Mouse (Mus musculus): Measurements from ENCODE around the gene Fktn. TPM values are rescaled to one million over a fixed set of nuclear protein-coding genes. Genes with fewer than 3 reads are reported as not detected.

Gene Fktn
- polyA plus RNA-seq, 1 experiment from 2014 or later = 4.4 TPM

DNA sequence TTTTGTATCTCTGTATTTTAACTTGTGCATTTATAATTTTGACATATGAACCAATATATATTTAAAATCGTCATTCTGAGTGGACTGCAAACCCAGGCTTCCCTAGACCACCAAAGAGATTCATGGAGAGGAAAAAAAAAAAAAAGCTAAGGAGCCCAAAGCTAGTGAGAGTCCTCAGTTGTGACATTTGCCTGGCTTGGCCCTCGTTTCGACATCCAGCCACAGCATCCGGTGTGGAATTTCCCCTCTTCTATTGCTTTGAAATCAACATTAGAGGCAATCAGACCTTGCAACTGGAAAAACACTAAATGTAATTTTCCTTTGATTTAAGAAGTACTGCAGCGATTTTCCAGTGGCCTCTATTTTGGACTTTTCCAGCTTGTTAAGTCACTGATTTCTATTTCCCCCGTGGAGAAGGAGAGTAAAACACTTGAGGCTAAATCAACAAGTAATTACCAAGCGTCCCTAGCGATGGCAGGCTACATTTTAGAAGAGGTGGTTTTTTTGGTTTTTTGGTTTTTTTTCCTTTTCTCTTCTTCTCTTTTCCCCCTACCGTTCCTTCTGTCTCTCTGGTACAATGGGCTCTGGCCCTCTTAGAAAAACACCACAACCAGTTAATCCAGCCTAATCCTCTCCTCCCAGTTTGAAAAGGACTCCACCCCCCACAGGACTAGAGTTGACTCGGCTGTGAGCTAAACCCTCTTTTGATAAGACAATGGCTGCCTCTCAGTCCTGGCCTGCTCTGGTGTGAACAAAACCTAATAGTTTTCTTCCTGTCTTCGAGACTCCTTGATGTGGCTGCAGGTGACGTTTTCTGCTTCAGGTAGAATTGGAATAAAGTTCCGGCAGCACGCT lies 68.6 kb downstream of the Fktn start:
- no peak for TF ChIP-seq CTCF (IDR thresholded peaks at IDR 0.05; ENCODE audit: low read depth)
- no peaks in the 10 kb centered on the region for H3K9me3 ChIP-seq (ENCODE audit: control insufficient read depth)
- H3K27me3 ChIP-seq (replicated peaks; ENCODE audit: control insufficient read depth, insufficient read depth, low read length) = no peaks in the 10 kb centered on the region; the same call in 1 of the 2 replicates
- no peak overlapping the region for H3K4me2 ChIP-seq (replicated peaks; ENCODE audit: low read depth)
- H3K36me3 ChIP-seq (ENCODE audit: control insufficient read depth, insufficient read depth) = no peaks in the 10 kb centered on the region
- no peak for ATAC-seq
- 41% methylated on average over 14 of the region's 14 CpGs for WGBS
- H3K4me3 ChIP-seq (ENCODE audit: low read depth, low read length) = no peak overlapping the region
- H3K9ac ChIP-seq (ENCODE audit: low read depth, low read length) = no peak overlapping the region
- H3K27ac ChIP-seq (ENCODE audit: low read depth, low read length) = no peak overlapping the region
- H3K4me1 ChIP-seq (replicated peaks; ENCODE audit: control insufficient read depth, insufficient read depth, low read length) = no peaks in the 10 kb centered on the region

DNA sequence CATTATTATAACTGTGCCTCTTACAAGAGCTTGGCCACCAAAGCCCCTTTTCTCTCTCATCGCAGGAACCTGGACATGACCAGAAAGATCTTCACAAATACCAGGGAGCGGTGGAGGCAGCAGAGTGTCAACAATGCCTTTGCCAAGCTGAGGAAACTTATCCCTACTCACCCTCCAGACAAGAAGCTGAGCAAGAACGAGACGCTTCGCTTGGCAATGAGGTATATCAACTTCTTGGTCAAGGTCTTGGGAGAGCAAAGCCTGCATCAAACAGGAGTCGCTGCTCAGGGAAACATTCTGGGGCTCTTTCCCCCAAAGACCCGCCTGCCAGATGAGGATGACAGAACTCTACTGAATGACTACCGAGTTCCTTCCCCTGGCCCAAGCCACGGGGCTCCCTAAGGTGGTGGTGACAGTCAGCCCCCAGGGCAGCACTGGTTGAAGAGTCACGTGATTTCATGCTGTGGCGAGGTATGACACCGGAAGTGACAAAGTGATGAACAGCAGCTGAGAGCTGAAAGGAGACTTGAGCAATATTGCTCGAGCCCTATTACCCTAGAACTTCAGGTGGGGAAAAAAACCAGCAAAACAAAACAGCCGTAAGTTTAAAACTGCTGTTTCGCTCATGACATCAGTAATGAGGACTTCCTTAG lies 72.1 kb downstream of the Fktn start:
- Histone ChIP-seq H3K36me3 (ENCODE audit: control insufficient read depth, insufficient read depth) (no peaks in the 10 kb centered on the region), H3K4me3 (ENCODE audit: low read depth, low read length) (no peak overlapping the region), H3K9ac (ENCODE audit: low read depth, low read length) (no peak overlapping the region), H3K4me2 (replicated peaks; ENCODE audit: low read depth) (no peak overlapping the region), H3K27ac (ENCODE audit: low read depth, low read length) (no peak overlapping the region), H3K27me3 (replicated peaks; ENCODE audit: control insufficient read depth, insufficient read depth, low read length) (no peaks in the 10 kb centered on the region), H3K9me3 (ENCODE audit: control insufficient read depth) (no peaks in the 10 kb centered on the region), H3K4me1 (replicated peaks; ENCODE audit: control insufficient read depth, insufficient read depth, low read length) (no peaks in the 10 kb centered on the region)
- ATAC-seq = no peak
- 81% methylated on average over 15 of the region's 15 CpGs for WGBS
- no peak for TF ChIP-seq CTCF (IDR thresholded peaks at IDR 0.05; ENCODE audit: low read depth)

DNA sequence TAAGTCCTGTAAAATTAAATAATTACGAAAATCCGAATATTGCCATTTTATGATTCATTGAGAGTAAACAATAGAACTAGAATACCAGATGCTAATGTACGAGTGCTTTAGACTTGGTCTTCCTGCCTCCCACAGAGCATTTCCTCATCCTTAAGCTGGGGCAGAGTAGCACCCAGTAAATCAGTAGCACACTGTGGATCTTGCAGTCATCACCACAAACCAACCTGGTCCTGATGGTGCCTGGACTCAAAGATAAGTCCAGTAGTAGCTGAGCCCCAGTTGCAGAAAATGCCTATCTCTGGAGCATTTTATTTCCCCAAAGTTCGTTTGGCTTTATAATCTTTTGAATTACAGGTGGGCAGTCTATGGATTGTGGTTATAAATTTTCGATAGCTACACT lies 73.1 kb downstream of the Fktn start:
- Histone ChIP-seq H3K36me3 (ENCODE audit: control insufficient read depth, insufficient read depth) (no peaks in the 10 kb centered on the region), H3K9ac (ENCODE audit: low read depth, low read length) (no peak overlapping the region), H3K4me1 (replicated peaks; ENCODE audit: control insufficient read depth, insufficient read depth, low read length) (no peaks in the 10 kb centered on the region), H3K27me3 (replicated peaks; ENCODE audit: control insufficient read depth, insufficient read depth, low read length) (no peaks in the 10 kb centered on the region), H3K27ac (ENCODE audit: low read depth, low read length) (no peak overlapping the region), H3K4me2 (replicated peaks; ENCODE audit: low read depth) (no peak overlapping the region), H3K9me3 (ENCODE audit: control insufficient read depth) (no peaks in the 10 kb centered on the region), H3K4me3 (ENCODE audit: low read depth, low read length) (no peak overlapping the region)
- no peak for ATAC-seq
- no peak for TF ChIP-seq CTCF (IDR thresholded peaks at IDR 0.05; ENCODE audit: low read depth)
- 73% methylated on average over 5 of the region's 5 CpGs for WGBS

DNA sequence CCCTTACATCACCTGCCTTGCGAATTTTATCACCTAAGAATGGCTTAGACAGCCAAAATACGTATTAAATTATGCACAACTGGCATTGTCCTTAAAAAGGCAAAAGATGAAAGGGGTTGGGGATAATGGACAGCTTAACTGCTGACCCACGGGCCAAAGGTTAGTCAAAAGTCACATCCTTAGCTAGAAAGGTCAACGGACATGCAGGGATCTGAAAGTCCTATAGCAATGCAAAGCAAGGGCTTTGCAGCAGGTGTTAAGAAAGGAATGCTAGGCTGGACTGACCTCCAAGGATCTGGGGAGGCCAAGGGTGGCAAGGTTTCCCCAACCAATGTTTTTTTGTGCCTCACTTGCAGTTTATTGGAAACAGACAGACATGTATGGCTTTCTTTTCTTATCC lies 75.5 kb downstream of the Fktn start:
- Histone ChIP-seq H3K9ac (ENCODE audit: low read depth, low read length) (no peak overlapping the region), H3K27me3 (replicated peaks; ENCODE audit: control insufficient read depth, insufficient read depth, low read length) (no peaks in the 10 kb centered on the region), H3K4me3 (ENCODE audit: low read depth, low read length) (no peak overlapping the region), H3K4me1 (replicated peaks; ENCODE audit: control insufficient read depth, insufficient read depth, low read length) (no peaks in the 10 kb centered on the region), H3K9me3 (ENCODE audit: control insufficient read depth) (no peaks in the 10 kb centered on the region), H3K36me3 (ENCODE audit: control insufficient read depth, insufficient read depth) (no peaks in the 10 kb centered on the region), H3K27ac (ENCODE audit: low read depth, low read length) (no peak overlapping the region), H3K4me2 (replicated peaks; ENCODE audit: low read depth) (no peak overlapping the region)
- TF ChIP-seq CTCF (IDR thresholded peaks at IDR 0.05; ENCODE audit: low read depth) = no peak
- 35% methylated on average over 4 of the region's 4 CpGs for WGBS
- ATAC-seq = no peak

DNA sequence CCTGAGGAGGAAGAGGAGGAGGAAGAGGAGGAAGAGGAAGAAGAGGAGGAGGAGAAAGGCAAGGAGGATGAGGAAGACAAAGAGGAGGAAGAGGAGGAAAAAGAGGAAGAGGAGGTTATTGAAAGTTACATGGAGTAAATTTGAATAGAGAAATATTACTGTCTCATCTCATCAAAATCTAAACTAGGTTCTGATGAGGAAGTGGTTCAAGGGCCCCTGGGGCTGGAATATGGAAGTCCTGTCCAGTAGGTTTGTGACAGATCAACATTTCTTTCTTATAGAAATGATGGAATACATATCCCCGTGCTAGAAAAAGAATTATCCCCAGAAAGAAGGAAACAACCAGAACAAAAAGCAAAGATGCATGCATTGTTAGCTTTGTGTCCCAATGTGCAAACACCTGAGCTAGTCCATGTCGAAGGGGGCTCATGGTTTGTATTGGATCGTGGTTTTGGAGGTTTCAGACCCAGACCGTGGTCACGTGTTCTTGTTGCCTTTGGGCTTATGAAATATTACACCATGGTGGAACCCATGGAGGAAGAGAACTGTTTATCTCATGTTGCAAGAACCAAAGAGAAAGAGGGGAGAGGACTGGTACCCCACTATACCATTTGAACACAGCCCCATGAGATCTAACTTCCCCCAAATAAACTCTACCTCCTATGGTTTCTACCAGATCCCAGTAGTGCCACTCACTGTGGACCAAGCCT lies 80.6 kb downstream of the Fktn start:
- WGBS = 94% methylated on average over 5 of the region's 5 CpGs

DNA sequence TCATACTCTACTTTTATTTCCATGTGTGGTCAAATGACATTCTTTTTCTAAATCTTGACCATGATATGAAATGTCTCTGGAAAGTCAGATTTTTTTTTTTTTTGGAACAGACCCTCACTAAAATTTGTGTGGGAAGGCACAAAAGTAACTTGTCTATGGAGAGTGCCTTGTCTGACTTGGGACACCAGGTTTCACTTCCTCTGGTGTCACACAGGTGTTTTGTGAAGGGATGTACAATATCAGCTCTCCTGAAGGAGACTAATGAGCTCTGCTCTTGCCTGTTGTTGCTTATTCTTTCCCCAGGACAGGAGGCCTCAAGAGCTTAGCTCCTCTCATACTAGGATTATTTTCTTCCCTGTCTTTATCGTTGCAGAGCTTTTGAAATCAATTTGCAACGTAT lies 81.3 kb downstream of the Fktn start:
- Histone ChIP-seq H3K36me3 (ENCODE audit: control insufficient read depth, insufficient read depth) (no peaks in the 10 kb centered on the region), H3K27ac (ENCODE audit: low read depth, low read length) (no peak overlapping the region), H3K4me1 (replicated peaks; ENCODE audit: control insufficient read depth, insufficient read depth, low read length) (no peaks in the 10 kb centered on the region), H3K4me3 (ENCODE audit: low read depth, low read length) (no peak overlapping the region), H3K9me3 (ENCODE audit: control insufficient read depth) (no peaks in the 10 kb centered on the region), H3K27me3 (replicated peaks; ENCODE audit: control insufficient read depth, insufficient read depth, low read length) (no peaks in the 10 kb centered on the region), H3K9ac (ENCODE audit: low read depth, low read length) (no peak overlapping the region), H3K4me2 (replicated peaks; ENCODE audit: low read depth) (no peak overlapping the region)
- ATAC-seq = no peak
- 75% methylated on average over 2 of the region's 2 CpGs for WGBS
- TF ChIP-seq CTCF (IDR thresholded peaks at IDR 0.05; ENCODE audit: low read depth) = no peak

More for the DNA sequence above, 80.6 kb downstream of the Fktn start:
- Histone ChIP-seq H3K36me3 (ENCODE audit: control insufficient read depth, insufficient read depth) (no peaks in the 10 kb centered on the region), H3K27me3 (replicated peaks; ENCODE audit: control insufficient read depth, insufficient read depth, low read length) (no peaks in the 10 kb centered on the region), H3K27ac (ENCODE audit: low read depth, low read length) (no peak overlapping the region), H3K4me1 (replicated peaks; ENCODE audit: control insufficient read depth, insufficient read depth, low read length) (no peaks in the 10 kb centered on the region), H3K4me3 (ENCODE audit: low read depth, low read length) (no peak overlapping the region), H3K4me2 (replicated peaks; ENCODE audit: low read depth) (no peak overlapping the region), H3K9ac (ENCODE audit: low read depth, low read length) (no peak overlapping the region), H3K9me3 (ENCODE audit: control insufficient read depth) (no peaks in the 10 kb centered on the region)
- no peak for ATAC-seq
- TF ChIP-seq CTCF (IDR thresholded peaks at IDR 0.05; ENCODE audit: low read depth) = no peak
